Mouse (Mus musculus) testis, adult 2 months (tissue): ENCODE results near the gene Slamf6. TPM values are rescaled to one million over a fixed set of nuclear protein-coding genes. Genes with fewer than 3 reads are reported as not detected.

Source experiments
- H3K27ac ChIP-seq: fragments of 200-500 bp; 2 replicates; pipeline ENCODE4 v1.5.1; 2012; ENCODE audit warnings: low read depth, low read length; ENCODE audit not compliant: control insufficient read depth, insufficient read depth
- H3K27me3 ChIP-seq: fragments of 200-500 bp; 2 replicates; pipeline ENCODE4 v1.6.1; 2012; ENCODE audit warnings: mild to moderate bottlenecking, low read length, moderate library complexity; ENCODE audit not compliant: control insufficient read depth, insufficient read depth
- H3K36me3 ChIP-seq: fragments of 200-500 bp; 2 replicates; pipeline ENCODE4 v1.6.1; 2012; ENCODE audit warnings: mild to moderate bottlenecking, low read length; ENCODE audit not compliant: control insufficient read depth, insufficient read depth
- H3K4me1 ChIP-seq: fragments of 200-500 bp; 2 replicates; pipeline ENCODE4 v1.6.1; 2012; ENCODE audit warnings: low read length; ENCODE audit not compliant: control insufficient read depth, insufficient read depth
- H3K4me3 ChIP-seq: fragments of 200-500 bp; 2 replicates; pipeline ENCODE4 v1.5.1; 2012; ENCODE audit warnings: low read depth, mild to moderate bottlenecking, low read length, moderate library complexity, mixed read lengths; ENCODE audit not compliant: control insufficient read depth
- CTCF ChIP-seq: fragments of 200-500 bp; IDR thresholded peaks from 2 replicates; pipeline ENCODE4 v1.5.1; 2012; ENCODE audit warnings: low read depth, mild to moderate bottlenecking, inconsistent platforms, low read length, moderate library complexity; ENCODE audit not compliant: control insufficient read depth, insufficient read depth, insufficient replicate concordance
- POLR2A ChIP-seq: fragments of 200-500 bp; IDR thresholded peaks from 2 replicates; pipeline ENCODE4 v1.6.1; 2012; ENCODE audit warnings: low read depth, mild to moderate bottlenecking, inconsistent platforms, low read length, moderate library complexity; ENCODE audit not compliant: control insufficient read depth
- polyA plus RNA-seq: library from polyadenylated mRNA; depleted of rRNA; stranded (reverse); fragments of >200 nt; gene quantifications from 2 replicates; pipeline ENCODE4 v1.2.3, GENCODE M21; 2012

Slamf6 gene
- polyA plus RNA-seq, 1 experiment: not detected

DNA sequence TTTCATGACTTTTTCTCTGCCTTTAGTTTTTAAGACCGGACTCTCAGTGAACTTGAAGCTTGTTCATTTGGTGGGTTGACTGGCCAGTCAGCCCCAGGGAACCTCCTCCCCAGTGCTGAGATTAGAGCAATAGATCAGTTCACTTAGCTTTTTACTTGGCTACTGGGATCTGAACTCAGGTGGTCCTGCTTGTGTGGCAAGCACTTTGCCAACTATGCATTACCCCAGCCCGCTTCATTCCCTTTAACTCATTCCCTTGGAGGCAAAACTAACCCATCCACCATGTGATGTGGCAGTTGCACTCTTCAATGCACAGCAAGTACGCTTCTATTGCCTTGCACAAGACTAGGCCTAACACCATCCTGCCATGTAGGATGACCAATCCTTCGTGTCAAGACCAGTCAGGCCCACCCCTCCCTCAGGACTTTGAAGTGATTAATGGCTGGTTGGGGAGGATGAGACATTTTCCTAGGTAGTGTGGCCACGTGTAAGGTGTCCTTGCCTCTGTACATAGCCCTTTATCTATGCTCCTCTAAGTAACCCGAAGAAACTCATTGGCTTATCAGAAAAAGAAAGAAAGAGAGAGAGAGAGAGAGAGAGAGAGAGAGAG lies 2.7 kb downstream of the Slamf6 start:
- TF ChIP-seq POLR2A: no peak
- TF ChIP-seq CTCF: no peak
- H3K4me3 ChIP-seq: no peak overlapping the region
- no peaks in the 10 kb centered on the region for H3K4me1 ChIP-seq
- no peaks in the 10 kb centered on the region for H3K36me3 ChIP-seq
- peaks cover 2% of the 10 kb centered on the region; the same call in 1 of the 2 replicates for H3K27me3 ChIP-seq
- H3K27ac ChIP-seq: no peak overlapping the region

DNA sequence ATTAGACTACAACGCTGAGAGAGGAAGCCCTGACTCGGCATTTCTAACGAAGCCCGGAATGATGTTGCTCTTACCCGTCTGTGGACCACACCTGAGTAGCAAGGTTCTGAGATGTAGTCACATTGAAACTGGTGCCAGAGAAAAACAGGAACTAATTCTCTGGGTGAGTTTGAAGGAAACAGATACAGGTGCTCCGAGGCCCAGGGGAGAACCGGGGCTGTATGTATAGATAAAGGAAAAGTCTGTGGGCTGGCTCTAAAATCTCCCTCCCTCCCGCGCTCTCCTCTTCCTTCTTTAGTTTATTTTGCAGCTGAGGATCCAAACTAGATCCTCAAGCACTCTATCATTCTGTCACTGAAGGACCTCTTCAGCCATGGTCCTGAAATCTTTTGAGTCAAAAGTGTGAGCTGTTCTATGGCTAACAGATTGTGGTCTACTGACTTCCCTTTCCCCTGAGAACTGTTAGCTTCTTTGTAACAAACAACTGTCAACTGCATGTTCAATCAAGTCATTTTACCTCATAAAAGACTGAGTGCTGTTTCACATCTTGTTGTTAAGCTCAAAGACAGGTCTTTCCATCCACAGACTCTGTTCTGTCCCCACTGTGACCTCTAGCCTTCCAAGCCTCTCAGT lies 3.8 kb downstream of the Slamf6 start:
- no peaks in the 10 kb centered on the region for H3K4me1 ChIP-seq
- TF ChIP-seq POLR2A: no peak
- no peak for TF ChIP-seq CTCF
- H3K27ac ChIP-seq: no peak overlapping the region
- no peaks in the 10 kb centered on the region for H3K36me3 ChIP-seq
- H3K4me3 ChIP-seq: no peak overlapping the region
- H3K27me3 ChIP-seq: peaks cover 2% of the 10 kb centered on the region; the same call in 1 of the 2 replicates

DNA sequence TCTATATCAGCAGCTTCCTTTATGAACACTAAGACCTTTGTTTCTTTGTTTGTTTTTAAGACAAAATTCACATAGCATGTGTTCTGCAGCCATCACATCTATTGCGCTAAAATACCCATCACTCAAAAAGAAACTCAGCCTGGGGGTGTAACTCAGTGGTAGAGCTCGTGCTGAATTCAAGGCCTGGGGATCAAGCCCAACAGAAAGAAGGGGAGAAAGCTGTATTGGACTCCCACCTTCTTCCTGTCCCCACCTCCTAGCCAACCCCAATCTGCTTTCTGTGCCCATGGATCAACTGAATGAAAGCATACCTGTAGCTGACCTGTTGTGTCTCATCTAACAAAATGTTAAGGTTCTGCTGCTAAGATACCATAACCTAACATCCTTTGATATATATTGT lies 4.3 kb downstream of the Slamf6 start:
- Histone ChIP-seq H3K27ac (no peak overlapping the region), H3K4me3 (no peak overlapping the region), H3K4me1 (no peaks in the 10 kb centered on the region), H3K36me3 (no peaks in the 10 kb centered on the region), H3K27me3 (peaks cover 2% of the 10 kb centered on the region; the same call in 1 of the 2 replicates)
- TF ChIP-seq CTCF (no peak), POLR2A (no peak)

DNA sequence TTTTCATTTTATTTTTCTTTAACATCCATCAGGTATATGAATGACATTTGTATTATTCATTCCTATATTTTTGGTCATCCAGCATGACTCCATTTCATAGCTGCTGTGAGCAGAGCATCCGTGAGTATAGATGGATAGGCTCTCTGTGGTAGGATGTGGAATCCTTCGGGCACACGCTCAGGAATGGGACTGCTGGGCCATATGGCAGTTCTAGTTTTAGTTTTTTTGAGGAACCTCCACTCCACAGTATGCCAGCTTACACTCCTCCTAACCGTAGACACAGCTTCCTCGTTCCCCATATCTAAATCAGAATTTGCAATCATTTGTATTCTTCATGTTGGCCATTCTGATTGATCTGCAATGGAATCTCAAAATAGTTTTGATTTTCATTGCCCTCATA lies 5.5 kb downstream of the Slamf6 start:
- Histone ChIP-seq H3K4me3 (no peak overlapping the region), H3K36me3 (no peaks in the 10 kb centered on the region), H3K27ac (no peak overlapping the region), H3K4me1 (no peaks in the 10 kb centered on the region), H3K27me3 (no peaks in the 10 kb centered on the region)
- no peak for TF ChIP-seq CTCF
- TF ChIP-seq POLR2A: no peak

DNA sequence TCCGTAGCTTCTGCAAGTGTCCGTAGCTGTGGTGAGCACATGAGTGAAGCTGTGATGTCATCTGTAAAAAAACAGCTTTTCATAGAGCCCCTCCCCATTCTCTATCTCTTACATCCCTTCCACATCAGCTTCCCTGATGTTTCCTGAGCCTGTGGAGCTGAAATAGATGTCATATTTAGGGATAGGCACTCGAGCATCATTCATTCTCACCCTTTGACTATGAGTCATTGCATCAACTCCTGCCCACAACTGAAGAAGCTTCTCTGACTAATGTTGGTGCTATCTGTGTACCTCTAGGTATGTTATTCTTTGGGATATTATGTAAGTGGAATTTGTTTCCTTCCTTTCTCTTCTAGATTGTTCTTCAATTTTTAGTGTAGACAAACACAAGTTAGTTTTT lies 7.6 kb downstream of the Slamf6 start:
- Histone ChIP-seq H3K4me3 (no peak overlapping the region), H3K27me3 (no peaks in the 10 kb centered on the region), H3K36me3 (no peaks in the 10 kb centered on the region), H3K27ac (no peak overlapping the region), H3K4me1 (no peaks in the 10 kb centered on the region)
- TF ChIP-seq POLR2A (no peak), CTCF (no peak)

DNA sequence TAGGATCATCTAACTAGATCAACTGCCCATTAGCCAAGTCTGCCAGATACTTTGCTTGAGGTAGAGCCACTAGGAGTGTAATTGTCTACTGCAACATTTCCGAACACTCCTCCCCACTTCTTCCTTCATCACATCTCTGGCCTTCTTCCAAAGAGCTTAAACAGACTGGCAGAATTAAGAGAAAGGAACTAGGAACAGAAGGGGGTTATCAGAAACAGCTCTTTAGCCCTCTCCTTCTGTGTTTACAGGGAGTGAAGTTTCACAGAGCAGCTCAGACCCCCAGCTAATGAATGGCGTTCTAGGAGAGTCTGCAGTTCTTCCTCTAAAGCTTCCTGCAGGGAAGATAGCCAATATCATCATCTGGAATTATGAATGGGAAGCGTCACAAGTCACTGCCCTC lies 16.5 kb downstream of the Slamf6 start:
- no peak overlapping the region for H3K27ac ChIP-seq
- H3K4me1 ChIP-seq: peaks cover 3% of the 10 kb centered on the region; the same call in 1 of the 2 replicates
- no peaks in the 10 kb centered on the region for H3K36me3 ChIP-seq
- TF ChIP-seq POLR2A: no peak
- no peak for TF ChIP-seq CTCF
- no peak overlapping the region for H3K4me3 ChIP-seq
- no peaks in the 10 kb centered on the region for H3K27me3 ChIP-seq

DNA sequence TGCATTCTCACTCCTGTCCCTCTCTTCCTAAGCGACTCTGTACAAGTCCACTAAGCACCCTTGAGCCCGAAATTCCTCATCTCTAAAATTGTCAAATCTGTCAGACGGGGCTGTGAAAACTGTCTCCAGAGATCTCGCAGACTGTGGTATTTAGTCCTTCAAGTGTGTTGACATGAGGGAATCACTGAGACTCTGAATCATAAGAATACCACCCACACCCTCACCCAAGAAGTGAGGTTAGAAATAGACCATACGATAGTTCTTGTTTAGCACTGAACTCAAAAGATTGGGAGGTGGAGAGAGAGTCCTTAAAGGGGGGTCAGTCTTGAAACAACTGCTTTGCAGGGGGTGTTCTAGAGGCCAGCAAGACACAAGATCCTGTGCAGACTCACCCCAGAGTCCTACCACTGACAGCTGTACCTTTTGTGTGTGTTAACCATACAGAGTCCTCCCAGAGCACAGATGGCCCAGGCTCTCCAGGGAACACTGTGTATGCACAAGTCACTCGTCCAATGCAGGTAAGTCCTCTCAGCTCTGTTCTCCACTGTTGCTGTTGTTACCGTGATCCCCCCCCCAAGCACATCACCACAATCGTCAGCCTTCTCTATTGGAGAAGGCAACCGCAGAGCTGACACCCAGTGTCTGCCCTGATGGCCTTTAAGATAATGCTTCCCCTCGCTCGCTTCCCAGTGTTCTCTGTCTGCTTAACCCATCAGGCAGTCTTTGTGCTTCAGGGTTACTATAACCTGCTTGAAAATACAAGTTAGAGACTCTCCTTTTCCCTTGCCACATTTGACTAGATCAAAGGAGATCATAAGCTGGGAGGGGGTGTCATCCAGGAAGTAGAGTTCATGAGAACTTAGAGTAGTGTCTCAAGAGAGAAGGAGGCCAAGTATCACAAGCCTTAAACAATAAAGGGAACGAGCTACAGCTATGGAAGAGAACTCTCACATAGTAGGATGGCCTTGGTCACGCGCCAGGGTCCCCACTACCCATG lies 21.9 kb downstream of the Slamf6 start:
- no peaks in the 10 kb centered on the region for H3K36me3 ChIP-seq
- peaks cover 3% of the 10 kb centered on the region; the same call in 1 of the 2 replicates for H3K4me1 ChIP-seq
- no peak overlapping the region for H3K27ac ChIP-seq
- TF ChIP-seq POLR2A (no peak), CTCF (no peak)
- H3K27me3 ChIP-seq: no peaks in the 10 kb centered on the region
- no peak overlapping the region for H3K4me3 ChIP-seq
